Mouse (Mus musculus): ENCODE results near the gene Arrb2. TPM values are rescaled to one million over a fixed set of nuclear protein-coding genes. Genes with fewer than 3 reads are reported as not detected.

The Arrb2 gene
- polyA plus RNA-seq, 1 experiment from 2014 or later, result 36.9 TPM

- Histone ChIP-seq H3K27ac (no peak overlapping the region), H3K4me1 (peaks cover 15% of the 10 kb centered on the region), H3K4me3 (replicated peaks) (no peak overlapping the region), H3K36me3 (replicated peaks) (peaks cover 3% of the 10 kb centered on the region; the same call in 1 of the 2 replicates), H3K4me2 (no peak overlapping the region), H3K27me3 (no peaks in the 10 kb centered on the region), H3K9me3 (no peaks in the 10 kb centered on the region), H3K9ac (no peak overlapping the region)
- ATAC-seq (ENCODE audit: low FRiP score), result no peak
- WGBS, result 80% methylated on average over 2 of the region's 2 CpGs
These were observed 18.5 kb downstream of the Arrb2 start for GRCm38 (mm10) chr11:70450926-70451325.

GRCm38 (mm10) chr11:70451797-70452498, 19.5 kb downstream of the Arrb2 start, which contains the start of gene Med11:
Gene Med11, plus strand, starts transcription at chr11:70451919.
- H3K4me1 ChIP-seq, result peaks cover 15% of the 10 kb centered on the region
- no peaks in the 10 kb centered on the region for H3K9me3 ChIP-seq
- peak within 1 kb of the TSS; percentile 82 for H3K9ac ChIP-seq
- peak; percentile 97 for ATAC-seq (ENCODE audit: low FRiP score)
- peak within 1 kb of the TSS; percentile 68 for H3K4me3 ChIP-seq (replicated peaks)
- H3K27ac ChIP-seq, result peak within 1 kb of the TSS; percentile 97
- under 1% methylated on average over 46 of the region's 46 CpGs for WGBS
- no peaks in the 10 kb centered on the region for H3K27me3 ChIP-seq
- peak within 1 kb of the TSS; percentile 64 for H3K4me2 ChIP-seq
- peaks cover 3% of the 10 kb centered on the region; the same call in 1 of the 2 replicates for H3K36me3 ChIP-seq (replicated peaks)

- peaks cover 15% of the 10 kb centered on the region for H3K4me1 ChIP-seq
- no peak for ATAC-seq (ENCODE audit: low FRiP score)
- no peak overlapping the region for H3K27ac ChIP-seq
- 94% methylated on average over 9 of the region's 9 CpGs for WGBS
- no peak overlapping the region for H3K4me2 ChIP-seq
- H3K9ac ChIP-seq, result no peak overlapping the region
- no peak overlapping the region for H3K4me3 ChIP-seq (replicated peaks)
- peaks cover 3% of the 10 kb centered on the region; the same call in 1 of the 2 replicates for H3K36me3 ChIP-seq (replicated peaks)
- peaks cover 1% of the 10 kb centered on the region for H3K27me3 ChIP-seq
- H3K9me3 ChIP-seq, result no peaks in the 10 kb centered on the region
These were observed 21.0 kb downstream of the Arrb2 start for GRCm38 (mm10) chr11:70453261-70454044.

- H3K4me3 ChIP-seq (replicated peaks), result peak within 1 kb of the TSS; percentile 40
- H3K9me3 ChIP-seq, result no peaks in the 10 kb centered on the region
- peaks cover 49% of the 10 kb centered on the region for H3K27me3 ChIP-seq
- H3K4me1 ChIP-seq, result peaks cover 13% of the 10 kb centered on the region
- H3K9ac ChIP-seq, result peak within 1 kb of the TSS; percentile 49
- no peaks in the 10 kb centered on the region for H3K36me3 ChIP-seq (replicated peaks)
- 19% methylated on average over 32 of the region's 32 CpGs for WGBS
- peak within 1 kb of the TSS; percentile 69 for H3K4me2 ChIP-seq
- no peak within 1 kb of the TSS for H3K27ac ChIP-seq
- ATAC-seq (ENCODE audit: low FRiP score), result no peak
These were observed 26.5 kb downstream of the Arrb2 start, which contains the start of gene Zmynd15 for GRCm38 (mm10) chr11:70458688-70459600. Gene Zmynd15, plus strand, starts transcription at chr11:70459433.

DNA sequence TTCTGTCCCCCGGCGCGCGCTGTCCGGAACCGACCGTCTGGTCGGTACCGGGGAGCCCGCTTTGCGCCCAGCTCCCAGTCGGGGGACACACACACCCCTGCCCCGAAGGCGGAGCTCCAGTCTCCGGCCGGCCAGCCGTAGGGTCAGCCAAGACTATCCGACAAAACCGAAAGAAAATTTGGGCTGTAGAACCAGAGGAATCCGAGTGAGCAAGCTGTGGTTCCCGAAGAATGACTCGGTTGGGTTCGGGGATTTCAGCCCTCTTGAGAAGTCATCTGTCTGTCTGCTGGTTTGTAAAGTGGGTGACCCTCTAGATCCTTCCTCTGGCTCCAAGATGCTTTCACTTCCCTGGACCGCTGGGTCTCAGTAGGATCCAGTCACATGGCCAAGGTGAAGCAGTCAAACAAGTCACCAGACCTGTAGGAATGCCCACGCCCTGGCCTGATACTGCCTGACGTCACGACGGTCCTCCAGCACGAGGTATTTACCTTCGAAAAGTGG, 27.2 kb downstream of the Arrb2 start, which contains the start of gene Cxcl16:
Gene Cxcl16 (minus strand): TSS at position 384 of the 501 bp plus-strand sequence.
- H3K27ac ChIP-seq, result no peak within 1 kb of the TSS
- H3K9ac ChIP-seq, result peak within 1 kb of the TSS; percentile 49
- WGBS, result 8% methylated on average over 30 of the region's 30 CpGs
- ATAC-seq (ENCODE audit: low FRiP score), result no peak
- H3K4me2 ChIP-seq, result peak within 1 kb of the TSS; percentile 69
- H3K9me3 ChIP-seq, result no peaks in the 10 kb centered on the region
- peaks cover 56% of the 10 kb centered on the region for H3K27me3 ChIP-seq
- peaks cover 13% of the 10 kb centered on the region for H3K4me1 ChIP-seq
- no peaks in the 10 kb centered on the region for H3K36me3 ChIP-seq (replicated peaks)
- H3K4me3 ChIP-seq (replicated peaks), result peak within 1 kb of the TSS; percentile 40

DNA sequence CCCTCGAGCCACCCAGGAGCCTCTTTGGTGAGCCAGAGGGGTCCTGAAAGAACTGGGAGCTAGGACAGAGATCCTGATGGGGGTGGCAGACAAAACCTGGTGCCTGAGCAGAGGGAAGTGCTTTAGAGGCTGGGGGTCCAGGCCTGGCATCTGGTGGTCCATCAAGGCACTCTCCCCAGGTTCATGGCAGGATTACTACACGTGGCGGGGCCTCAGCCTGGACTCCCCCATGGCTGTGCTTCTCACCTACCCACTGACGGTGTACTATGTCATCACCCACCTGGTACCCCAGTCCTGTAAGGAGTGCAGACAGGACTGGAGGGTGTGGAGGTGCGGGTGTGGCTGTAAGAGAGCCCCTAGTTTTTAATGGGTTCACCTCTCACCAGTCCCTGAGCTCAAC, 31.5 kb downstream of the Arrb2 start:
- ATAC-seq (ENCODE audit: low FRiP score), result no peak
- Histone ChIP-seq H3K27ac (no peak overlapping the region), H3K4me3 (replicated peaks) (no peak overlapping the region), H3K36me3 (replicated peaks) (no peaks in the 10 kb centered on the region), H3K4me1 (peaks cover 21% of the 10 kb centered on the region), H3K9me3 (no peaks in the 10 kb centered on the region), H3K27me3 (peaks cover 83% of the 10 kb centered on the region), H3K9ac (no peak overlapping the region), H3K4me2 (no peak overlapping the region)
- WGBS, result 77% methylated on average over 5 of the region's 5 CpGs

GRCm38 (mm10) chr11:70465211-70465610, 32.8 kb downstream of the Arrb2 start:
- Histone ChIP-seq H3K36me3 (replicated peaks) (no peaks in the 10 kb centered on the region), H3K9ac (peak overlapping the region; percentile 36; the same call in 1 of the 2 replicates), H3K4me1 (peaks cover 12% of the 10 kb centered on the region), H3K4me2 (peak overlapping the region; percentile 46), H3K27me3 (peaks cover 71% of the 10 kb centered on the region), H3K4me3 (replicated peaks) (peak overlapping the region; percentile 25), H3K27ac (no peak overlapping the region), H3K9me3 (no peaks in the 10 kb centered on the region)
- WGBS, result 23% methylated on average over 16 of the region's 16 CpGs
- ATAC-seq (ENCODE audit: low FRiP score), result no peak

DNA sequence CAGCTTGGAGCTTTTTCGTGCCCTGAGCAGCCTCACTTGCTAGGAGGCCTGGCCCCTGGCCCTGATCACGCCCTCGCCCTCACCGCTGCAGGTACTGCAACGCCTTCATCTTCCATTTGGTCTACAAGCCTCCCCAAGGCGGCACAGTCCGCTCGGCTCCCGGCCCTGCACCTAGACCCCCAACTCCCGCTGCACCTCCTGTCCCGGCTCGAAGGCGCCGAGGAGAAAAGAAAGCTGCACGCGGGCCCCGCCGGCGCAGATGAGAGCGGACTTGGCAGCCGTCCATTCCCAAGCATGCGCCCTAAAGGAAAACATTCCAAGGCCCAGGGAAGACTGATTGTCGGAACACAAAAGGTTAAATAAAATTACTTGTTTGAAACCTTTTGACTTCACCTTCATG, 33.4 kb downstream of the Arrb2 start:
- ATAC-seq (ENCODE audit: low FRiP score), result no peak
- peak overlapping the region; percentile 36; the same call in 1 of the 2 replicates for H3K9ac ChIP-seq
- H3K9me3 ChIP-seq, result no peaks in the 10 kb centered on the region
- 8% methylated on average over 23 of the region's 23 CpGs for WGBS
- peaks cover 12% of the 10 kb centered on the region for H3K4me1 ChIP-seq
- H3K27me3 ChIP-seq, result peaks cover 65% of the 10 kb centered on the region
- no peak overlapping the region for H3K27ac ChIP-seq
- H3K4me3 ChIP-seq (replicated peaks), result peak overlapping the region; percentile 25
- H3K36me3 ChIP-seq (replicated peaks), result no peaks in the 10 kb centered on the region
- peak overlapping the region; percentile 46 for H3K4me2 ChIP-seq

- no peak for ATAC-seq (ENCODE audit: low FRiP score)
- no peaks in the 10 kb centered on the region for H3K9me3 ChIP-seq
- H3K9ac ChIP-seq, result no peak overlapping the region
- H3K4me3 ChIP-seq (replicated peaks), result no peak overlapping the region
- no peak overlapping the region for H3K27ac ChIP-seq
- 92% methylated on average over 5 of the region's 5 CpGs for WGBS
- H3K4me1 ChIP-seq, result peaks cover 12% of the 10 kb centered on the region
- H3K36me3 ChIP-seq (replicated peaks), result no peaks in the 10 kb centered on the region
- H3K27me3 ChIP-seq, result peaks cover 49% of the 10 kb centered on the region
- no peak overlapping the region for H3K4me2 ChIP-seq
These were observed 35.6 kb downstream of the Arrb2 start for GRCm38 (mm10) chr11:70467902-70468619.

GRCm38 (mm10) chr11:70469764-70470163, 37.3 kb downstream of the Arrb2 start:
- Histone ChIP-seq H3K4me1 (peaks cover 12% of the 10 kb centered on the region), H3K9ac (no peak overlapping the region), H3K36me3 (replicated peaks) (no peaks in the 10 kb centered on the region), H3K9me3 (no peaks in the 10 kb centered on the region), H3K4me3 (replicated peaks) (no peak overlapping the region), H3K4me2 (no peak overlapping the region), H3K27me3 (peaks cover 33% of the 10 kb centered on the region), H3K27ac (no peak overlapping the region)
- no peak for ATAC-seq (ENCODE audit: low FRiP score)
- WGBS, result 88% methylated on average over 3 of the region's 3 CpGs

- no peak overlapping the region for H3K4me2 ChIP-seq
- 0 out of 2 replicates have a peak, but pooled peaks cover 3% of the 10 kb centered on the region for H3K27me3 ChIP-seq
- H3K27ac ChIP-seq, result no peak overlapping the region
- H3K9ac ChIP-seq, result no peak overlapping the region
- no peaks in the 10 kb centered on the region for H3K36me3 ChIP-seq (replicated peaks)
- H3K4me1 ChIP-seq, result no peaks in the 10 kb centered on the region
- no peak for ATAC-seq (ENCODE audit: low FRiP score)
- H3K9me3 ChIP-seq, result no peaks in the 10 kb centered on the region
- H3K4me3 ChIP-seq (replicated peaks), result no peak overlapping the region
These were observed 40.3 kb downstream of the Arrb2 start for GRCm38 (mm10) chr11:70472716-70473115.
